Mouse (Mus musculus): Measurements from ENCODE around the gene Magi2.
"Not testable (repeated sequence)": the region's sequence is repeated elsewhere in the genome, so short reads cannot be mapped to it uniquely, and the experiment has no call there.

The Magi2 gene

GRCm38 (mm10) chr5:19226866-19227243 is at the start of gene Magi2:
TSS of gene Magi2 (plus strand) at chr5:19227036.
- DNase-seq (ENCODE audit: low read depth, low spot score): no peak

GRCm38 (mm10) chr5:19178594-19178993 is 48.2 kb upstream of the Magi2 start:
- DNase-seq (ENCODE audit: low read depth, low spot score): no peak

GRCm38 (mm10) chr5:19186175-19186574 is 40.7 kb upstream of the Magi2 start:
- peak; percentile 12 for DNase-seq (ENCODE audit: low read depth, low spot score)

GRCm38 (mm10) chr5:19211665-19212064 is 15.2 kb upstream of the Magi2 start:
- DNase-seq (ENCODE audit: low read depth, low spot score): no peak

- peak; percentile 77 for DNase-seq (ENCODE audit: low read depth, low spot score)
Measured at GRCm38 (mm10) chr5:19226144-19226865, 531 bp upstream of the Magi2 start.

- DNase-seq (ENCODE audit: low read depth, low spot score): no peak
Measured at GRCm38 (mm10) chr5:19227281-19227680, 445 bp downstream of the Magi2 start.

GRCm38 (mm10) chr5:19227791-19228331 is 1.0 kb downstream of the Magi2 start:
- no peak for DNase-seq (ENCODE audit: low read depth, low spot score)

- no peak for DNase-seq (ENCODE audit: low read depth, low spot score)
Measured at GRCm38 (mm10) chr5:19241797-19242196, 15.0 kb downstream of the Magi2 start.

- DNase-seq (ENCODE audit: low read depth, low spot score): no peak
Measured at GRCm38 (mm10) chr5:19246426-19246825, 19.6 kb downstream of the Magi2 start.

GRCm38 (mm10) chr5:19247266-19247665 is 20.4 kb downstream of the Magi2 start:
- DNase-seq (ENCODE audit: low read depth, low spot score): no peak

- no peak for DNase-seq (ENCODE audit: low read depth, low spot score)
Measured at GRCm38 (mm10) chr5:19262816-19263215, 36.0 kb downstream of the Magi2 start.

- no peak for DNase-seq (ENCODE audit: low read depth, low spot score)
Measured at GRCm38 (mm10) chr5:19264627-19265026, 37.8 kb downstream of the Magi2 start.

- DNase-seq (ENCODE audit: low read depth, low spot score): no peak
Measured at GRCm38 (mm10) chr5:19292581-19292980, 65.7 kb downstream of the Magi2 start.

- no peak for DNase-seq (ENCODE audit: low read depth, low spot score)
Measured at GRCm38 (mm10) chr5:19306656-19307055, 79.8 kb downstream of the Magi2 start.

- DNase-seq (ENCODE audit: low read depth, low spot score): no peak
Measured at GRCm38 (mm10) chr5:19309870-19310269, 83.0 kb downstream of the Magi2 start.

GRCm38 (mm10) chr5:19322532-19322931 is 95.7 kb downstream of the Magi2 start:
- DNase-seq (ENCODE audit: low read depth, low spot score): no peak

- DNase-seq (ENCODE audit: low read depth, low spot score): no peak
Measured at GRCm38 (mm10) chr5:19337561-19337960, 110.7 kb downstream of the Magi2 start.

- DNase-seq (ENCODE audit: low read depth, low spot score): no peak
Measured at GRCm38 (mm10) chr5:19368175-19368574, 141.3 kb downstream of the Magi2 start.

- peak; percentile 3 for DNase-seq (ENCODE audit: low read depth, low spot score)
Measured at GRCm38 (mm10) chr5:19395876-19396275, 169.0 kb downstream of the Magi2 start.

GRCm38 (mm10) chr5:19400299-19400698 is 173.5 kb downstream of the Magi2 start:
- DNase-seq (ENCODE audit: low read depth, low spot score): no peak

GRCm38 (mm10) chr5:19400738-19401408 is 174.0 kb downstream of the Magi2 start:
- DNase-seq (ENCODE audit: low read depth, low spot score): peak; percentile 16

GRCm38 (mm10) chr5:19404268-19404667 is 177.4 kb downstream of the Magi2 start:
- DNase-seq (ENCODE audit: low read depth, low spot score): not testable (repeated sequence)

- no peak for DNase-seq (ENCODE audit: low read depth, low spot score)
Measured at GRCm38 (mm10) chr5:19414556-19414955, 187.7 kb downstream of the Magi2 start.
